Mouse (Mus musculus) right cerebral cortex, postnatal 36 days (tissue): ENCODE data around the gene Arl2.

Source experiments
- DNase-seq, 2 experiments: peaks; one replicate each; pipeline ENCODE4 v3.0.0; 2022; ENCODE audit warnings: low spot score in 2 of 2, mixed read lengths in 1 of 2

Arl2 gene

DNA sequence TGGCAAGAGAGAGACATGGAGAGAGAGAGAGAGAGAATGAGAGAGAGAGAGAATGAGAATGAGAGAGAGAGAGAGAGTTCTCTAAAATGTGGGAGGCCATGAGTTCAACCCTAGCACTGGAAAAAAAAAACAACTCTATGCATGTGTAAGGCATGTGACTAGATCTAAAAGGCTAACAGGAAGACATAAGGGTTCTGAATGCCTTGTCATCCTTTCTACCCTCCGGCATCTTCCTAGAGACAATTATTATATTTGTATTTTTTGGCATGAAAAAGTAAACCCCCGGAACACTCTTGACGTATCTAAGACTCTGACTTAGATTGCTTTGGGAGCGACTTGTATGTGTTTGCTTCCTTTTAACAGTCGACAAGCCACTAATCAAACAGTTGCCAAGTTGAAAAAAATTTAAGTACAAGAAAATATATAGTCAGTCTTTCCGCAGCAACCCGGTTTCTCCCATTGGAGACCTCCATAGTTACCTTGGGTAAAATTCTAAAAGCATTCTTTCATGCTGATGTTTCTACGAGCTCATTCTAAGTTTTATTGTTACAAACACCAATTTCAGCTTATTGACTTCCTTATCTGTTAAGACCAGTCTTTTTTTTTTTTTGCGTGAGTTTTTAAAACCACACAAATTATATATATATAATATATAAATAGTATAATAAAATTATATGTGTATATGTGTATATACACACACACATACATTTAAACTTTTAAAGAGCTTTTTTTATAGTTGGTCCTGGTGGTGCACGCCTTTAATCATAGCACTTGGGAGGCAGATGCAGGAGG is 14.4 kb downstream of the Arl2 start:
- no peak for DNase-seq

DNA sequence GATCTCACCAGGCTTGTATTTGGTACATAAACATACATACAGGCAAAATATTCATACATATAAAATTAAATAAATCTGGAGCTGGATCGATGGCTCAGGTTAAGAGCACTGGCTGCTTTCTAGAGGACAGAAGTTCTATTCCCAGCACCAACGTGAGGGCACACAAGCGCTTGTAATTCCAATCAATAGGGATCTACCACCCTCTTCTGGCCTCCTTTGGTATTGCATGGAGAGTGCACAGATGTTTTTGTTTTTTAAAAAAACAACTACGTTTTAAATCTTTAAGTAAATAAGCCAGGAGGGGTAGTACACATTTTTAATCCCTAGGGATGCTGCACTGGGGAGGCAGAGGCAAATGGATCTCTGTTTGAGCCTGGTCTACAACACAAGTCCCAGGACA is 15.1 kb downstream of the Arl2 start:
- DNase-seq = no peak

DNA sequence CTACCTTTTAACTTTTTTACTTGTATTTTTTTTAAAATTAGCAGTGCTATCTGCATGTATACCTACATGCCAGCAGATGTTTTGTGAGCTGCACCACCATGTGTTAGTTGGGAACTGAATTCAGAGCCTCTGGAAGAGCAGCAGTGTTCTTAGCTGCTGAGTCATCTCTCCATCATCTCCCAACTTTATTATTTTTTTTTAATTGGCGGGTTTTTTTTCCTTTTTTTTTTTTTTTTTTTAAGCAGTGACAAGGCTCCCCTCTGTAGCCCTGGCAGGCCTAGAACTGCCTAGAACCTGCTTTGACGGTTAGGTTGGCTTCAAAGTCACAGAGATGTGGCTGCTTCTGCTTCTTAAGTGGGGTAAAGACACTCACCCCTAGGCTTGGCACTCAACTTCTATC is 16.4 kb downstream of the Arl2 start:
- no peak for DNase-seq

DNA sequence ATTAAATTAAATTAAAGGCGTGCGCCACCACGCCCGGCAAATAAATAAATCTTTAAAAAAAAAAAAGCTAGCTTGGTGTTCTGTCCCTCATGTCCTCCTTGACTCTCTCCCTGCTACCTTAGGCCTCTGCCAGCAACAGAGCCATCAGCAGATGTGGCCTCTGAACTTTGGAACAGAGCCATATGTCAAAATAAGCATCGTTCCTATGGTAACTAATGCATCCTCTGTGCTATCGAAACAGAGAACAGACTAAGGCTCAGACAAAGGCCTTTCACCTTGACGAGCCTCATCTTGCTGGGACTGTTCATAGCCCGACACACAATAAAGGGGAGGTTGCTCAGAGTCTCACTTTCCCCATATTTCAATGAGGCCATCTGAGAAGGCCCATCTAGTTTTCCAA is 18.0 kb downstream of the Arl2 start:
- DNase-seq = no peak

DNA sequence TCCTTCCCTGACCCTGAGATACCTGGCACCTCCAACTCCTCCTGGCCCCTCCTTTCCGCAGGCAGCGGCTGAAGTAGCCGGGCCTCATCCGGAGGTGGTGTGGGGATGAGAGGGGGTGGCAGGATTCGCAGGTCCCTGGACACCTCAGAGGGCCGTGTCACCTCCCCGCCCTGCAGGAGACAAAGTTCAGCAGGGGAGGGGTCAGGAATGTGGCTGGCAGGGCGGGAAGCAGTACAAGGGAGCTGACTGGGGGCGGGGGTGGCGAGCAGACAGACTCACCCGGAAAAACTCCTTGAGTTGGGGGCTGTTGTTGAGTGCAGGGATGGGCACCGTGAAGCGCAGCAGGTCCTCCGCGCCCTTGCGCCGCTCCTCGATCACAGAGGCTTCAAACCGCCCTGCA is 19.6 kb downstream of the Arl2 start:
- DNase-seq = no peak

DNA sequence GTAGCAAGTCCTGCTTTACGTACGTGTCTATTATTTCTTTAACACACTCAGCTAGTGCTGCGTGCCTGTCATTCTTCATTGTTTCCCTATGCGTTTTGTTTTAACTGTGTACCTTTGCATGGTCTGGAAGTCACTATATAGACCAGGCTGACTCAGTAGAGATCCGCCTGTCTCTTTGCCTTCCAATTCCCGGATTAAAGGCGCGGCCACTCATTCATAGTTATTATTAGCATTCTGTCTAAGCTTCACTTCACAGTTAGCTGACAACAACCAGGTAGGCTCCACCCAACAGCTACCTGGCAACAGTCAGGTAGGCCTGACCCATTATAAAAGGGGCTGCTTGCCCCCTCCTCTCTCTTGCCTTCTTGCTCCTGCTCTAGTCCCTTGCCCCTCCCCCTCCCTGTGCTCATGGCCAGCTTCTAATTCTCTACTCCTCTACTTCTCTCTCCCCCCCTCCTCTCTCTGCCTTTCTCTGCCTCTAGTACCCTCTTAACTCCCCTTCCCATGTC is 22.6 kb downstream of the Arl2 start:
- no peak for DNase-seq

DNA sequence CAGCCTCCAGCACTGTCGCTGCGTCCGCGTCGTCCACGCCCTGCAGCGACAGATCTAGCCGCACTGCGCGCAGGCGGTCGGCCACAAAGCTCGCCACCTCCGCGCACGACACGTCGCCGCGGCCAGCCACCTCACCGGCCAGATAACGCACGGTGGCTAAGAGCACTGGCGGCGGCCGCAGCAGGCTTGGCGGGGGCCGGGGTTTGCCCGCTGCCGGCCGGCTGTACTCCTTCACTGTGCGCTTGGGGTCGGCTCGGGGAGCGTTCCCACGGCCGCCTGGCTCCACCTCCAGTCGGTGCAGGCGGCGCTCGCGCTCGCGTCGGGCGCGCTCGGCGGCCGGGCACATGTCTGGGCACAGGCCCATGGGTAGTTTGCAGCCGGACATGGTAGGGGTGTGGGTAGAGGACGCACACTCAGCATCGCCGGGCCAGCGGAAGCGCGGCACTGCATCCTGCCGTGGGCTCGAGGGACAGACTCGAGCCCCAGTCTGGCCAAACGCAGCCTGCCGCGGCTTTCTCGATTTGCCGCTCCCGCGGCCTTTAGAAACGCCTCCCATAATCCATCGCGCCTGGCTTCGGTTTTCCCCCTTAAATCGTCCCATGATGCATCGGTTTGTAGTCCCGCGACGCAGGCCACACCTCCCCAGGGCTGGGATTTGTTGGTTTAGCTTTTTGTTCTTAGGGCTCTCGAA is 23.2 kb downstream of the Arl2 start, which contains the start of gene Sac3d1:
Gene Sac3d1 (minus strand): TSS at position 665 of the 691 bp plus-strand sequence.
- DNase-seq = peak; percentile 85 to 89

DNA sequence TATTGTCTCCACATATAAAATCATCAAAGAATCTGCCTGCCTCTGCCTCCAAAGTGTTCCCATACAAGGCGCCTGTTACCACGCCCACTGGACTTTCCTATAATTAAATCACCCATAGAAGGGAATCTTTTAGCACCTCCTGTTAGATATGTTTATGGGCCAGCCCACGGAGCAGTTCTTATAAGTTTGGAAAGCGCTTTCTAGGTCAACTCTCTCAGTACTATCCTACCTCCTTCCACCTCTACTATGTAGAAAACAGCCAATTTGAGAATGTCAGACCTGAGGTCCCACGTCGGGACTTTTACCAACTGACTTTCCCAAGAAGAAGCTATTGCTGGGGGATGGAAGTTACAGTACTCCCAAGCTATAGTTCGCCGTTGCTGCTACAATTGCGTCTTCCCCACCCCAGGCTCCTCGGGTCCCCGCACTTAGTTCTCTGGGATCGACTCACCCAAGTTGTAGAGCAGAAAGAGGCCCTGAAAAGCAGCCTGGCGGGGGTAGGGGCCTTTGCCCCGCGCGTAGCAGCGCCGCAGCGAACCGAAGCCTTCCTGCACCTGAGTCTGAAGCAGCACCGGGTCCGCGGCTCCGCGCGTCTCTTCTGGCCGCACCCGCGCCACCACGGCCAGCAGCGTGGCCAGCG is 23.9 kb downstream of the Arl2 start:
- no peak for DNase-seq

DNA sequence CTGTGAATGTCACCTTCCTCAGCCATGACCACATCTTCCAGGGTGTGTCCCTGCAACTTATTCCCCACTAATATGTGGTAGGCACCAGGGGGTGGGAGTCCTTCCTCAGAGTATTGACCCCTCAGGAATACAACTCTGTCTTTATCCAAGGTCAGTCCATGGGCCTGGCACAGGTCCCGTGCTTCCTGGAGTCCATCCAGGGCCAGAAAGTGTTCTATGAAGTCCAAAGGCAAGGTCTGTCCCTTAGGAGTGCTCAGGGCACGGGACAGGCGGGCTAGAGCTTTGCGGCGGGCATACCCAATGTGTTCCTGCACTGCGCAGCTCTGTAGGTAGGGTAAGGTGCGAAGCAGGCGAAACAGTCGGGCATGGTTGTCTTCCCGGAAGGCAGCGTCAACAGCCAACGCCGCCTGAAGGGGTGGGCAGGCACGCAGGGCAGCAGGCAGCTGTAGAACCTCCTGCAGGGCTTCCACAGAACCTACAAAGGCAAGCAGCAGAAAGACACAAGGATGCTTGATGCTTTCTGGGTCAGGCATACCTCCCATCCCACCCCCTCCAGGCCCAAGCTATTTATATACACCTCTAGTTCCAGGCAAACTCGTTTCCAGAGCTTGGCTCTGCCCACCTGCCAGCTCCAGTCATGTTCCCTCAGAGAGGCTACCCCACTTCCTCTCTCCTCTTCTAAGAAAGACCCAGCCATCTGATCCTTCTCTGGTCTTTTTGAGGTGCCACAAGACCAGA is 25.1 kb downstream of the Arl2 start:
- DNase-seq = no peak

DNA sequence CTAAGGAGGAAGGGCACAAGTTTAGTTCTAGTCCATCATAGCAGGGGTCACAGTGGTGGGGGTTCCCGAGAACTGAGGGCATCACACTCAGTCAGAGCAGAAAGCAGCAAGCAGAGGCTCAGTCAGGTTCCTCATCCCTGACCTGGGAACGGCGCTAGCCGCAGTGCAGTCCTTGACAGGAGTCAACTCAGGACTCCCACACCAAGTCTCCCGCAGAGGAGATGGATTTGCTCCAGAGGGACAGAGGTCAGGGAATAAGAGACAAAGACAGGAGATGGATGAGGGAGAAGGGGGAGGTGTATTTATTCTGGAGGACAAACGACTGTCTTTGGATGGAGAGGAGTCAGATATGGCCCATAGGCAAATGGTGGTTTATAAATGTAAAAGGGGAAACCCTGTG is 28.2 kb downstream of the Arl2 start:
- no peak for DNase-seq

DNA sequence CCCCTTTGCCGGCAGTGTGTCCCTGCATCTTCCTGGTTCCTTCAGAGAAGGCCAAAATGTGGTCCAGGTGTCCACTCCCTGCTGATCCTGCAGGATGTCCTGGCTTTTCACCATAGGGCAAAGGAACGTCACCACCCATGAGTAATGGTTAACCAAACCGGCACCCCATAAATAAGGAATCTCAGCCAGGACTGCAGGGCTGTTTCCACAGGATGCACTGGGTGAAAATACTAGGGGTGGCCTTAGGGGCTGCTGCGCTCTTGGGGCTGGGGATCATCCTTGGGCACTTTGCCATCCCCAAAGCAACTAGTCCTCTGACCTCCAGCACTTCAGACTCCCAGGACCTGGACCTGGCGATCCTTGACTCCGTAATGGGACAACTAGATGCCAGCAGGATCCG is 35.8 kb downstream of the Arl2 start, which contains the start of gene Naaladl1:
Gene Naaladl1 (plus strand): TSS at position 197 of the 400 bp plus-strand sequence.
- DNase-seq = no peak

DNA sequence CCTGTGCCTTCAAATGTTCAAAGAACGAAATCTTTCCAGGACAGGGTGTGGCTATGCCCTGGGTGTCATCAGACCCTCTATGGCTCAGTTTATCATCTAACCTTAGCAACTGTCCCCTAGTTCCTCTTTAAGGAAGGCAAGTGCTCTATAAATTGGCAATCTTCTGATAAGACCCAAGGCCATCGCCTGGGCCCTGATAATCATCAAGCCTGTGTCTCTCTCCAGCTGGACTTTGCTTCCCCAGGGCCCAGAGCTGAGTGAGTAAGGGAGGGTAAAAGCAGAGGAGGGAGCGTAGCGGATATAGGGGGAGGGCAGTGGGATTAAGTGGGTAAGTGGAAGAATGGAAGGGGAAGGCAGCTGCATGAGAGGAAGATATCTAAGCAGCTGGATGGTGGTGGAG is 36.9 kb downstream of the Arl2 start:
- DNase-seq = no peak

DNA sequence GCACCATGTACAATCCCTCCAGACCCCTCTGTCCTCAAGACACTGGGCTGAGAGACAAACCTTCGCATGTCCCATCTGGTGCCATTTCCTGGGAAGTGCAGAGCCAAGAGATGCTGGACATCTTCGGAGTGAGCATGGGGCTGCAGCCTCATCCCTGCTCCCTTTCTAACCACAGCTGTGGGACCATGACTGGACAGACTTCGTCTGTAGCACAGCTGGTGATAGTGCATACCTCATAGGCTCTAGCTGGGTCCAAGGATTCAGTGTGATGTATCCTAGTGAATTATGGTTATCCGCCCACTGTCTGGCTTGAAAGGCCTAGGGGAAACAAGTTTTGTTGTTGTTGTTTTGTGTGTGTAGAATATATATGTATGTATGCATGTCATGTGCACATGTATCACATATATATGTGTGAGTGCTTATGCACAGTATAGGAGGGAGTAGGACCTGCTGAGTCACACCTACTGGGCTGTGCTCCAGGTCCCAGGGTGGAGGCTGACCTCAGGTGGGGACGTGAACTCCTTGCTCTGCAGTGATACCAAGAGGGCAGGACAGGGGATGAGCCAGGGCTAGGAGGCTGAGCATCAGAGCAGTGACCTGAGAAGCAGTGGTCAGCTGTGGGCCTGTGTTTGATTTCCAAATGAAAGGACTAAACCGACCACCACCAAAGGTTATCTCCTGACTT is 39.0 kb downstream of the Arl2 start:
- DNase-seq = no peak

DNA sequence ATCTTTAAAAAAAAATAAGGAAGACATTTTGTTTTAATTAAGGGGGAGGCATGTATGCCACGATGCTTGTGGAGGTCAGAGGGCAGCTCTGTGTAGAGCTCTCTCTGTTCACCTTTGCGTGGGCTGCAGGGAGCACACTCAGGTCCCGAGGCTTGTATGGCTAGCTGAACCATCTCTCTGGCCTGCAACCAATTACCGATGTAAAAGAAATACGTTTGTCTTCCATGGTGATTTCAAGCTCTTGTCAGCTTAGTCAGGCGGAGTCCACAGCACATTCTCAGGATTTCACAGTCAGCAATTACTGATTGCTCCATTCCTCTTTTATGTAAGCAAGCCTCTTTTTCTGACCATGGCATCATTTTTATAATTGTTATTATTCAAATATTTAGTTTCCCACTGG is 40.2 kb downstream of the Arl2 start:
- DNase-seq = no peak

DNA sequence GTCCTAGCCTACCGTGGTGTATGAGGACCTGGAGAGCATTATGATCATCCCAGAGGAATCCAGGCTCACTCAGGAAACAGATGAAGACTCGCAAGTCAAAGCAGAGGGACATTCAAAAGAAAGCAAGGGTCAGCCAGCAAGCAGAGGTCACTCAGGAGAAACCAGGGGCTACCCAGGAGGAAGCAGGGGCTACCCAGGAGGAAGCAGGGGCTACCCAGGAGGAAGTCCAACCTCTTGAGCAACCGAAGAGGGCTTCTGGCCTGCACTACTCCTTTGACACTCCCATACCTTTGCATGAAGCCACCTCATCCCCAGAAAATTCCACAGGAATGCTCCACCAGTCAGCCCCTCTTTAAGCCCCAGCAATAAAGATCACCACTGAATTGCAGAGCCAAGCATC is 43.5 kb downstream of the Arl2 start:
- DNase-seq = no peak

DNA sequence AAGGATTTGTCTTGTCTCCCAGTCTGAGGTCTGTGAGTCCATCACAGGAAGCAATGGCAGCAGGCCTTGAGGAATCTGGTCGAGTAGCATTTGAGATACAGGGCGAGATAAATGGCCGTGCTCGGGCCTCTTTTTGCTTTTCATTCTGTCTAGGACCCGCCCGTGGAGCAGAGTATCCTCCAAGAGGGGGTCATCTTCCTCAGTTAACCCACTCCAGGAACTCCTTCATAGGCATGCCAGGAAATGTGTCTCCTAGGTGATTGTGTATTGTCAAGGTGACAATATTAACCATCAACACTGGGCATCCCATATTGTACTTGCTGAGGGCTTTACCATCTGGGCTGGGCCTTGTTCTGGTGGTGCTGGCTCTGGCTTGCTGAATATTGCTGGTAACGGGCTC is 47.2 kb downstream of the Arl2 start, which contains the start of gene AC131692.1:
Gene AC131692.1 (plus strand): TSS at position 301 of the 400 bp plus-strand sequence.
- DNase-seq = no peak

DNA sequence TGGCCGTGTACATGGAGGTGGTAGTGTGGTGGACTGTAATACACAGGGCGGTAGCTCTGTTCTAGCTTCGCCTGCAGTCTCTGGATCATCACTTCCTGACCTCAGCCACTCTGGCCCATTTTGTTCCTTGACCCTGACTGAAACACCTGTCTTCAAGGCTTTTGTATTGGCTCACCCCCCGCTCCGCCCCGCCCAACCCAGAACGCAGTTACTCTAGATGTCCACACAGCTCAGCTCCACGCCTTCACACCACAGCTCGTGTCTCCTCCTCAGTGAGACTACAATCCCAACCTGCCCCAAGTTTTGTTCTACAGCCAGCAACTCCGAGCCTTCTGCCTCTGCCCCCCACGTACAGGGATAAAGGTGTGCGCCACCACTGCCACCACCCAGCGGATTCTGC is 52.5 kb downstream of the Arl2 start:
- DNase-seq = no peak

DNA sequence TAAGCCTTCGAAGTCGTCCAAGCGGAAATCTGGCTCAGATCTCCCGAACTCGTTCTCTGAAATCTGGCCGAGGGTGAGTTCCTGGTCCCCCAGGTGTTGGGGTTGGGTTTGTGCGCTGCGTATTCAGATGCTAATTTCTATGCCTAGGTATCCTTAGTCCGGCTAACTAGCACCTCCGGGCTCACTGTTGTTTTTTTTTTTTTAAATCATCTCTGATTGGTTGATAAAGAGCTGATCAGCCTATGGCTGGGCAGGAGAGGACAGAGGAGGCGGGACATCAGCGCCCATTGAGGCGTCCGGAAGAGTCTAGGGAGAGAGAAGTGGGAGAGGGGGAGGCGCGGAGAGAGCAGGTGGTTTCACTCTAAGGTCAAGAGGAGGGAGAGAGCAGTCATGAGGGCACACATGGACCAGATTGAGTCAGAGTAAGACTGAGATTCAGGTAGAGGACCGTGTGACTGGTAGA is 55.9 kb downstream of the Arl2 start:
- DNase-seq = no peak

DNA sequence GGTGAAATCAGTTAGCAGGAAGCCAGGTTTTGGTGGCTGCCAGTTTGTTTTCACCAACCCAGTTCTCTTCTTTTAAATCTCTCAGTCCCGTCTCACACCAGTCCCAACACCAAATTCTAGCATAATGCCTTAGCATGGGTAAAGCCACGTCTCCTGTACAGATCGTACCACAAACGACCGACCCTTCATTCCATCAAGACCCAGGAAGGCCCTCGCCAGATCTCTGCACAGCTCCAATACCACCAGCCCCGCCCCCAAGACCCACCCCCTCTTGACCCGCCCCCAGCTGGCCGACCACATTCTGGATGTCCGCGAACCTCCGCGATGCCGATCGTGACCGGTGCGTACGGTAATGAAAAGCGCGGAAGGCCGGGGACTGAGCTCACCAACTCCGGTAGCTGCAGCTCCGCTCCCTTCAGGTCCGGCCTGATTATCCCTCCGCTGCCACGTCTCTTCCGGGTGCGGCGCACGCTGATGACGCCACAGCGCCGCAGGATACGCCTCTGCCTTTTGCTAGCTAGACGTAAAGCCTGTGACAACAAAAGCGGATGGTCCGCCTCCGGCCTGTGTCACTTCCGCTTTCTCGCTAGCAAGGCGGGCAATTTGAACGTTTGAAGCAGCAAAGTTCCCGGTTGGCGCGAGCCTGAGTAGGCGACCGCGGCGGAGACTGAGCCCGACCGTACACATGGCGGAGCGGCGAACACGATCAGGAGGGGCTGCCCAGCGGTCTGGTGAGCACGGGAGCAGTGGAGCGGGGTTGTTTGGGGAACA is 56.7 kb downstream of the Arl2 start, which contains the start of the genes Zfpl1 and Cdca5:
Gene Zfpl1 (minus strand): TSS at position 479 of the 771 bp plus-strand sequence.
Gene Cdca5 (plus strand): TSS at position 506 of the 771 bp plus-strand sequence.
- peak; percentile 97 for DNase-seq
